Mouse (Mus musculus) small intestine, adult 10 weeks (tissue): ENCODE data around the gene Il13. TPM values are rescaled to one million over a fixed set of nuclear protein-coding genes. Genes with fewer than 3 reads are reported as not detected.

Experiments used
- polyA plus RNA-seq: library from polyadenylated mRNA; stranded (reverse); fragments of 350-450 nt; fragmentation: Illumina TruSeq; extraction: RNeasy Lipid Tissue Mini Kit (QIAGEN cat#74804); gene quantifications from one replicate; pipeline ENCODE4 v1.2.3, GENCODE M21; 2014; ENCODE audit warnings: low replicate concordance

The Il13 gene
- polyA plus RNA-seq, result not detected

DNA sequence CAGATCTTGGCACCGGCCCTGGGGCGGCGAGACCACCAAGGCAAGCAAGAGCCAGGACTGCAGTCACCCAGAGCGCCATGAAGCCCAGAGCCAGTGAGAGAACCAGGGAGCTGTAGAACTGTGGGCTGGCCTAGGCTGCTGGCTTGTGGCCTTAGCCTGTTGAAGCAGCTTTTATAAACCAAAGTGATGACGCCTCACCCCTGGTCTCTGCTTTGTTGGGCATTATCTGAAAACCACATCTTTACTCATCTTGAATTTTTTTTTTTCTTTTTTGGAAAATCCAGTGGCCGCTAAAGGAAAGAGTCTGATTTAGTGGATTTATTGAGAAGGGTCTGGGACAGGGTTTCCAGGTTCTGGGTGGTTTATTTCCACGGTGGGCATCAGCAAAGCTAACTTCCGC lies at the start of gene Il13:
Gene Il13 (minus strand): TSS at position 147 of the 400 bp plus-strand sequence.

DNA sequence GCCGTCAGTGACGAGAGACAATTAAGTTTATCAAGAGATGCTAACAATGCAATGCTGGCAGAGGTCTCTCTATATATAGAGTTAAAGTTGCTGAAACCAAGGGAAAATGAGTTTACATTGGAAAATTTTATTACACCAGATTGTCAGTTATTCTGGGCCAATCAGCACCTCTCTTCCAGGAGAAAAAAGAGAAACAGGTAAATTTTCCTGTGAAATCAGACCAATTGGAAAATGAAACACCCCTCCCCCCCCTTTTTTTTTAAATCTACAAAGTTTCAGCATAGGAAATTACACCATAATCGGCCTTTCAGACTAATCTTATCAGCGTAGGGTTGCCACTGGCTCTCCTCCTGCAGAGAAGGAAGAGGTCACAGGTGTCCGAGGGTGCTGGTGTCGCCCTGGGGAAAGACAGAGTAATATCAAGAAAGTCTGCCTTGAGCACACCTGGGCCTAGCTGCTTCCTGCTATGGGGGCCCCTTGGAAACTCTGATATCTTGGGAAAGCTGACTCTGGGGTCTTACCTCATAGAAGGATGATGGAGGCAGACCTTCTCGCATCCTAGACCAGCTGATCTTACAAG lies 15.8 kb downstream of the Il13 start, which contains the start of gene Il4:
Gene Il4 (minus strand): TSS at position 51 of the 580 bp plus-strand sequence.

Other genes with a start within 250 kb of the Il13 start
- 235 TPM for gene Leap2, start 211.5 kb downstream of the Il13 start, polyA plus RNA-seq
- gene Uqcrq, start 203.9 kb downstream of the Il13 start, polyA plus RNA-seq, result 14.6 TPM
- not detected for gene Gdf9, start 203.7 kb downstream of the Il13 start, polyA plus RNA-seq
- not detected for gene Gm10447, start 177.6 kb downstream of the Il13 start, polyA plus RNA-seq
- 0.19 TPM for gene Shroom1, start 177.5 kb downstream of the Il13 start, polyA plus RNA-seq
- not detected for gene Gm9837, start 164.2 kb downstream of the Il13 start, polyA plus RNA-seq
- not detected for gene Gm9945, start 154.5 kb downstream of the Il13 start, polyA plus RNA-seq
- 22.2 TPM for gene Sowaha, start 154.4 kb downstream of the Il13 start, polyA plus RNA-seq
- gene Sept8, start 115.4 kb downstream of the Il13 start, polyA plus RNA-seq, result 5.9 TPM
- gene Kif3a, start 67.3 kb downstream of the Il13 start, polyA plus RNA-seq, result 3.8 TPM
- gene Il4, start 16.0 kb downstream of the Il13 start, polyA plus RNA-seq, result not detected
- gene Rad50, start 72.6 kb upstream of the Il13 start, polyA plus RNA-seq, result 21.9 TPM
- gene Il5, start 86.1 kb upstream of the Il13 start, polyA plus RNA-seq, result not detected
- gene Irf1, start 135.3 kb upstream of the Il13 start, polyA plus RNA-seq, result 6.7 TPM
- not detected for gene Gm17334, start 138.5 kb upstream of the Il13 start, polyA plus RNA-seq
- not detected for gene Gm12216, start 224.6 kb upstream of the Il13 start, polyA plus RNA-seq